Mouse (Mus musculus) heart, embryonic 13.5 days (tissue): ENCODE results near the gene Dab2. TPM values are rescaled to one million over a fixed set of nuclear protein-coding genes. Genes with fewer than 3 reads are reported as not detected.
A peak's percentile ranks its signal among the peaks of the same experiment; 100 is the strongest.

Experiments
- ATAC-seq: fragments of 200-750 bp; cut with Nextera tagmentation; 2 replicates; pipeline ENCODE4 v1.8.0; 2017; ENCODE audit warnings: moderate TSS enrichment; ENCODE audit not compliant: insufficient number of reproducible peaks, low FRiP score, low TSS enrichment; ENCODE audit errors: extremely low read depth
- H3K27ac ChIP-seq: fragments of 300-500 bp; sonication (generic); replicated peaks from 2 replicates; pipeline ENCODE4 v1.5.1; 2015; ENCODE audit warnings: moderate library complexity, mild to moderate bottlenecking, inconsistent platforms
- H3K27me3 ChIP-seq: fragments of 300-500 bp; sonication (generic); replicated peaks from 2 replicates; pipeline ENCODE4 v1.6.1; 2015; ENCODE audit warnings: mild to moderate bottlenecking, inconsistent platforms
- H3K36me3 ChIP-seq: fragments of 300-500 bp; sonication (generic); 2 replicates; pipeline ENCODE4 v1.6.1; 2015; ENCODE audit warnings: mild to moderate bottlenecking, inconsistent platforms
- H3K4me1 ChIP-seq: fragments of 300-500 bp; sonication (generic); 2 replicates; pipeline ENCODE4 v1.6.1; 2015; ENCODE audit warnings: inconsistent platforms
- H3K4me2 ChIP-seq: fragments of 300-500 bp; sonication (generic); 2 replicates; pipeline ENCODE4 v1.6.1; 2015; ENCODE audit warnings: inconsistent platforms, mild to moderate bottlenecking, moderate library complexity
- H3K4me3 ChIP-seq: fragments of 300-500 bp; sonication (generic); 2 replicates; pipeline ENCODE4 v1.5.1; 2015; ENCODE audit warnings: moderate library complexity, mild to moderate bottlenecking, inconsistent platforms
- H3K9ac ChIP-seq: fragments of 300-500 bp; sonication (generic); 2 replicates; pipeline ENCODE4 v1.6.1; 2015; ENCODE audit warnings: inconsistent platforms, mild to moderate bottlenecking, moderate library complexity
- H3K9me3 ChIP-seq: fragments of 300-500 bp; sonication (generic); 2 replicates; pipeline ENCODE4 v1.6.1; 2016; ENCODE audit warnings: inconsistent platforms
- WGBS: fragments of 180-500 bp; shearing (Covaris S2); methylation state at CpG from one replicate; pipeline ENCODE4 v1.1.7; 2015; ENCODE audit warnings: mixed read lengths; 5-methylcytosine and 5-hydroxymethylcytosine counted together
- polyA plus RNA-seq: library from polyadenylated mRNA; unstranded; fragments of >200 nt; fragmentation: Nextera tagmentation; extraction: Ambion mirVana; gene quantifications from 2 replicates; pipeline ENCODE4 v1.2.1, GENCODE M21; 2015

The Dab2 gene
- polyA plus RNA-seq, 1 experiment from 2014 or later = 36.5 TPM

DNA sequence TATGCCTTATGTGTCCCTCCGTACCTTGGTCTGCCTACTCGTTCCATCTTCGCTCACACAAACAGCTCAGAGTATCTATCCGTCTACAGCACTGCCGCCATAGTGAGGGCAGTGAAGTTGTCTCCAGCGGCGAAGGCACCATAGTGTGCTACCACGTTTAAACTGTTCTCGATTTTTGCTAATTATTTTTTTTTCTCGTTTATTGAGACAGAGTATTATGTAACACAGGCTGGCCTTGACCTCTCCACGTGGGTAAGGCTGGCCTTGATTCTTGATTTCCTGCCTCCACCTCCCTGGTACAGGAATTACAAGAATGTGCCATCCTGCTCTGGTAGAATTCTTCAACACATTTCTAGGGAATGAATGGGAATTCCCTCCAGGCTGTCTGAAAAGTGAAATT lies 77.2 kb downstream of the Dab2 start:
- Histone ChIP-seq H3K9me3 (no peaks in the 10 kb centered on the region), H3K36me3 (no peaks in the 10 kb centered on the region), H3K4me3 (no peak overlapping the region), H3K9ac (no peak overlapping the region), H3K27ac (no peak overlapping the region), H3K4me2 (no peak overlapping the region), H3K27me3 (no peaks in the 10 kb centered on the region), H3K4me1 (no peaks in the 10 kb centered on the region)
- ATAC-seq = no peak
- WGBS = 73% methylated on average over 11 of the region's 11 CpGs

DNA sequence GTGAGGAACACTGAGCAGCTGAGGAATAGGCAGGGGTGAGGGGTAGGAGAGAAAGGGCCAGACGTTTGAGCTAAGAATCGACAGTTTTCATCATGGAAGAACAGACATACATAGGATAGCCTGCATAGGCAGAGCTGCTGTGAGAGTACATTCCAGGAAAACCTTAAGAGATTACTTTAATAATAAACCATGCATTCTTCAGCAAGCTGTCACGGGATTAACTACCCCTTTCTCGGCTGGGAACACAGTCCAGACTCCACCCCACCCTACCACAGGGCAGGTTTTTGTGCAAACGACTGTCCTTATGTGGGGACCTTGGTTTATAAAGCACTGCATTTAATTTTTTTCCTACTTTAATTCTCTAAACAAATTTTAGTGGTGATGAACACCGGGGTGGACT lies 84.4 kb downstream of the Dab2 start:
- Histone ChIP-seq H3K27me3 (no peaks in the 10 kb centered on the region), H3K4me3 (no peak overlapping the region), H3K36me3 (no peaks in the 10 kb centered on the region), H3K4me2 (peak overlapping the region; percentile 31), H3K9ac (no peak overlapping the region), H3K4me1 (peaks cover 44% of the 10 kb centered on the region), H3K9me3 (no peaks in the 10 kb centered on the region), H3K27ac (peak overlapping the region; percentile 54; the same call in 1 of the 2 replicates)
- no peak for ATAC-seq
- WGBS = 22% methylated on average over 6 of the region's 6 CpGs

DNA sequence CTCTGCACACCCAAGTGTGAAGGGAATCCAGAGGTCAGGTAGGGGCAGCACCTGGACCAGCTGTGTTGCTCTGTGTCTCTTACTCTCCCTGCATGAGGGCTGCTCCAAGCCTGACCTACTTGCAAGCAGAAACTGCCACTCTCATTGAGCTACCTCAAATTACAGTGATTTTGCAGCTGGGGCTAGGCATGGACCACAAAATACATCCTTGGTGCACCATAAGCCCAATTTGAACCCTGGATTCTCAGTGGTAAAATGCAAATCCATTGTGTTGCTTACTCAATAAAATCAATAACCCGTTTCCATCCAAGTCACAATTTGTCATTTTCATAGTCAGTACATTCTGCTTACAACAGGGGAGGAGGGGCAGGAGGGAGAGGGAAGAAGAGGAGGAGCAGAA lies 85.7 kb downstream of the Dab2 start:
- Histone ChIP-seq H3K9ac (no peak overlapping the region), H3K9me3 (no peaks in the 10 kb centered on the region), H3K36me3 (no peaks in the 10 kb centered on the region), H3K4me1 (peaks cover 56% of the 10 kb centered on the region), H3K27ac (0 out of 2 replicates have a peak overlapping the region, but pooled peaks have one; percentile 54), H3K27me3 (no peaks in the 10 kb centered on the region), H3K4me3 (no peak overlapping the region), H3K4me2 (no peak overlapping the region)
- no peak for ATAC-seq
- 41% methylated on average over 1 of the region's 1 CpGs for WGBS

DNA sequence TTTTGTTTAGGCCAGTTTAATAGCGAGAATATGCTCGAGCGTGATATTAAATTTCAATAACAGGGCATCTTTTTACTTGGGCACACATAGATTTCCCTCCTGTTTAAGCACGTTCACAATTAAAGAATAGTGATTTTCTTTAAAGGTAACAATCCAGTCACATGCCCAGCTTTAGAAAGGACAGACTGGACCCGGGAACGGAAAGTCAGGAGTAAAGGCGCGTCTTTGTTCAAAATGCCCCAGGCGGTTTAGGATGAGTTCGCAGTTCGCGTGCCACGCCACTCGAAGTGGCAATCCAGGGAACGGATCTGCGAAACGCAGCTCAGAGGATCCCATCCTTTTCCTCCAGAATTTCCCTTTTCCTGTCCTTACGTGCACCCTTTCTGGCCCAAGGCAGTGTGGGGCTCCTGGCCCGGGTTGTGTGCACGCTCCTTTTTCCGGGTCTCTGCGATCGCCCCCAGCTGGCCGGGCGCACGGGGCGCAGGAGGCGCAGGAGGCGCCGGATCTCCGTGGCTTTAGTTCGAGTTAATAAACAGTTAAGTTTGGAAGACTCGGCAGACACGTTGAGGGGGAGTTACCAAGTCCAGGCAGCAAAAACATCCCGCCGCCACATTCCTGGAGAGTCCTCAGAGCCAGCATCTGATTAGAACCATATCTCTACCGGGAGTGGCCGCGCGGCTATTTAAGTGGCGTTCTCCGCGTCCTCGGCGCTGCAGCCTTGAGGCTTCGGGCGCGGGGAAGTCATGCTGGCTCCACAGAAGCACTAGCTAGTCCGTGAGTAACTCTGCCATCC lies 86.8 kb downstream of the Dab2 start:
- H3K9ac ChIP-seq = peak overlapping the region; percentile 86
- H3K4me2 ChIP-seq = peak overlapping the region; percentile 75
- peak overlapping the region; percentile 63 for H3K4me3 ChIP-seq
- H3K27ac ChIP-seq = peak overlapping the region; percentile 73
- WGBS = 3% methylated on average over 49 of the region's 49 CpGs
- H3K27me3 ChIP-seq = no peaks in the 10 kb centered on the region
- no peaks in the 10 kb centered on the region for H3K9me3 ChIP-seq
- H3K4me1 ChIP-seq = peaks cover 67% of the 10 kb centered on the region
- no peaks in the 10 kb centered on the region for H3K36me3 ChIP-seq
- peak; percentile 72 for ATAC-seq

DNA sequence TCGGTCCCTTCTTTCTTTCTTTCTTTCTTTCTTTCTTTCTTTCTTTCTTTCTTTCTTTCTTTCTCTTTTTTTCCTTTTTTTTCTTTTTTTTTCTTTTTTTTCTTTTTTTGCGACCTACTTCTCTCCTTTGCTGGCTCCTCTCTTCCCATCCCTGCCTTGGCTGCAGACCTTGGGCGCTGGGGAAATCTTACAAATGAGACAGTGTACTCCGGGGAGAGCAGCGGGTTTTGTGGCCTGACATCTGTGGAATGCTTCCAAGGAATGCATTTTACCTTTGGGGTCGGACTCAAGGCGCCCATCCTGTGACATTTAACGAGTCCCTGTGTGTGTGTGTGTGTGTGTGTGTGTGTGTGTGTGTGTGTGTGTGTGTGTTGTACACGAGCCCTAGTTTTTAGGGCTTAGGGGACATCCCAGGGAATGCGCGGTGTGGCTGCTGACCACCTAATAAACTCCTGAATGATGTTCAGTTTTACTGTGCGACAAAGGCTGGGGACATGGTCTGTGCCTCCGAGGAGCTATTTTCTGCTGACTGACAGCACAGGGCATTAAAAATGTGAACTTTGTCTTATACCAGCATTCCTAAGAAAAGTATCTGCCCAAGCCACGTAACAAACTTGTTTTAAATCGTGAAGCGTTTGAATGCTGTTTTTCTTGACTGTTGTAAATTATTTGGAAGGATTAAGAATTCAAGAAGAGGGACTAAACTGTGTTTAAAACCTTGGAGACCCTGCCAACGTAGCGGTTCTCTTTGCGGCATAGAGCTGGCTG lies 87.6 kb downstream of the Dab2 start:
- Histone ChIP-seq H3K4me3 (peak overlapping the region; percentile 63), H3K4me1 (peaks cover 68% of the 10 kb centered on the region), H3K4me2 (peak overlapping the region; percentile 75), H3K9ac (peak overlapping the region; percentile 86), H3K27me3 (no peaks in the 10 kb centered on the region), H3K27ac (peak overlapping the region; percentile 73), H3K9me3 (no peaks in the 10 kb centered on the region), H3K36me3 (peaks cover 4% of the 10 kb centered on the region)
- ATAC-seq = no peak
- WGBS = 5% methylated on average over 19 of the region's 19 CpGs

DNA sequence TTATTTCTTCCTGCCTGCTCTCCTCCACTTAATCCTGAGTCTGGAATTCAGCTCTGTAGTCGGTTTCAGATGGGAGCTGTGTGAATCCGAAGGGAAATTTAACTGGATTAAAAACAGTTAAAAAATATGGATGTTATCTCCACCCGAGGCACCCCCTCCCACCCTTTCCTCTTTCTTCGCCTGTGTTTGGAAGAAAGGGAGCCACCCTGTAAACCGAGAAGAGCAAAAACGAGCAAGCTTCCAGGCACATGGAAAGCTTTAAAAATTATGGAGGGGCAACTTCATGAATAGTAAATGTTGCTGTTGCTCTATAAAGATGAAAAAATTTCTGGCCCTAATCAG lies 88.1 kb downstream of the Dab2 start:
- Histone ChIP-seq H3K9ac (peak overlapping the region; percentile 86), H3K9me3 (no peaks in the 10 kb centered on the region), H3K4me2 (peak overlapping the region; percentile 75), H3K4me1 (peaks cover 68% of the 10 kb centered on the region), H3K4me3 (peak overlapping the region; percentile 63), H3K27me3 (no peaks in the 10 kb centered on the region), H3K27ac (peak overlapping the region; percentile 73), H3K36me3 (peaks cover 8% of the 10 kb centered on the region)
- ATAC-seq = no peak
- 8% methylated on average over 6 of the region's 6 CpGs for WGBS

DNA sequence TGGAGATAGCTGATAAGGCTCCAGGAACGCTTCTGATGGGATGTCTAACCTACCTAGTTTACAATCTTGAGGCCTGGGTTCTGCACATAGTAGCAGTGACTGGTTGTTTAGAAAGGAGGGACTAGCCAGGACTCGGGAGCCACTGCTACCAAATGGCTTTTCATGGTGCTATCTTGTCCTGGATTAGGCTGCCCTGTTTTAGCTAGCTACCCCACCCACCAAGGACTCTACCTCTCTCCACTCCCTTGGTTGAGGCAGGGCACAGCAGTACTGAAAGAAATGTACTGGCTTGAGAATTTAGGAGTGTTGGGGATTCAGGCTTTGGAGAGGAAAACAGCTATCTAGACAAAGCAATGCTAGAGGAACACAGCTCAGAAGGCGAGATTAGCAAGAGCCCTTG lies 88.6 kb downstream of the Dab2 start:
- peaks cover 65% of the 10 kb centered on the region for H3K4me1 ChIP-seq
- peak overlapping the region; percentile 75 for H3K4me2 ChIP-seq
- no peak for ATAC-seq
- H3K9ac ChIP-seq = peak overlapping the region; percentile 86
- WGBS = 27% methylated on average over 3 of the region's 3 CpGs
- H3K9me3 ChIP-seq = no peaks in the 10 kb centered on the region
- H3K4me3 ChIP-seq = peak overlapping the region; percentile 63
- H3K36me3 ChIP-seq = peaks cover 12% of the 10 kb centered on the region
- peak overlapping the region; percentile 73 for H3K27ac ChIP-seq
- no peaks in the 10 kb centered on the region for H3K27me3 ChIP-seq

DNA sequence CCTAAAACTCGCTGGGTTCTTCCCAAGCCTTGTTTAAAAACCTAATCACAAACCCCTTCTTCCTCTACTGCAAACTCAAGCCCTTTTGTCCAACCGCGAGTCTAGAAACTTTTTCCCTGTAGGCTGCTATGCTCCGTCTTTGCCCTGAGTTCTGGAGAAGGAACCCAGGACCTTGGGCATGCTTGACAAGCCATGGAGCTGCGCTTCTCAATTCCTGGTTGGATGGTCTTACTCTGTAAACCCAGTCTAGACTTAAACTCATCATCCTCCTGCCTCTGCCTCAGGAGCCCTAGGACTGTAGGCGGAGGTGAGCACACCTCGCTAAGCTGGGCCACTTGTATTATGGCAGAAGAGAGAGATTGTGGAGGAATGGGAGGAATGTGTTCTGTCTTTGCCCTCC lies 89.0 kb downstream of the Dab2 start:
- Histone ChIP-seq H3K4me2 (peak overlapping the region; percentile 75), H3K27ac (peak overlapping the region; percentile 39; the same call in 1 of the 2 replicates), H3K4me1 (peaks cover 62% of the 10 kb centered on the region), H3K9me3 (no peaks in the 10 kb centered on the region), H3K36me3 (peaks cover 16% of the 10 kb centered on the region), H3K27me3 (no peaks in the 10 kb centered on the region), H3K4me3 (peak overlapping the region; percentile 63), H3K9ac (peak overlapping the region; percentile 86)
- no peak for ATAC-seq
- WGBS = 75% methylated on average over 7 of the region's 7 CpGs

DNA sequence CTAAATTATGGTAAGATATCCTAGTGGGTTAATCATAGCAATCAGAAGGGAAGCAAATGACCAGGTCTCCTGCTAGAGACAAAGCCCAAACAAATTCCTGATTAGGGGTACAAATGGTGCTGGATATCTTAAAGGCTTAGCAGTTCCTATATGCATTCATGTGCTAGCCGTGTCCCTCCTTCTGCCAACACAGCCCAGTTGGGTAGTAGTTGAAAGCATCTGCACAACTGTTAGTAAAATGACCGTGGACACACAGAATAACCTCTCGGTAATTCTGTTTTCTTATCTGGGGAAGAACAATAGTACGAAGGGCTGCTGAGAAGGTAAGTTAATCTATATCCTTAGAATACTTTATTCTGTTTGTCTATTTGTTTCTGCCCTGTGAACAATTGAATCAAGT lies 90.5 kb downstream of the Dab2 start:
- Histone ChIP-seq H3K4me2 (peak overlapping the region; percentile 75), H3K9ac (no peak overlapping the region), H3K27me3 (no peaks in the 10 kb centered on the region), H3K4me1 (peaks cover 47% of the 10 kb centered on the region), H3K27ac (no peak overlapping the region), H3K9me3 (no peaks in the 10 kb centered on the region), H3K36me3 (peaks cover 19% of the 10 kb centered on the region), H3K4me3 (no peak overlapping the region)
- ATAC-seq = no peak
- 49% methylated on average over 4 of the region's 4 CpGs for WGBS

DNA sequence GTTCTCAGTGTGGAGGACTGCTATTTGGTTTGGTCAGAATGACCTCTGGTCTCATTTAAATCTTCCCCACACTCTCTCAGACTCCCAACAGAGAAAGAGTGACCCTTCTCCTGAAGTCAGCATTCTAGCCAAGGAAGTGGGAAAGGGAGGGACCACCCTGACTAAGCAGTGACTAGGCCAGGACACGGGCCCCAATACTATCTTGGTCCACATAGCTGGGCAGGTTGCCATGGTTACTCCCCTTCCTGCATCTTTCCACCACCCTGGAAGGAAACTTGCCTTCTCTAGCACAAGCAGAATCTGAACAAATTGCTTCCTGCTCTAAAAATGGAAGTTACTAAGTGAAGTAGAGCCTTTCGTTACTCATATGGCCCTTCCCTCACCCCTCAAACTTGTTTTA lies 91.1 kb downstream of the Dab2 start:
- H3K36me3 ChIP-seq = peaks cover 19% of the 10 kb centered on the region
- H3K4me2 ChIP-seq = peak overlapping the region; percentile 75
- ATAC-seq = peak; percentile 44; the same call in 1 of the 2 replicates
- H3K4me3 ChIP-seq = no peak overlapping the region
- 31% methylated on average over 2 of the region's 2 CpGs for WGBS
- H3K4me1 ChIP-seq = peaks cover 43% of the 10 kb centered on the region
- H3K27ac ChIP-seq = no peak overlapping the region
- no peaks in the 10 kb centered on the region for H3K27me3 ChIP-seq
- no peaks in the 10 kb centered on the region for H3K9me3 ChIP-seq
- no peak overlapping the region for H3K9ac ChIP-seq

DNA sequence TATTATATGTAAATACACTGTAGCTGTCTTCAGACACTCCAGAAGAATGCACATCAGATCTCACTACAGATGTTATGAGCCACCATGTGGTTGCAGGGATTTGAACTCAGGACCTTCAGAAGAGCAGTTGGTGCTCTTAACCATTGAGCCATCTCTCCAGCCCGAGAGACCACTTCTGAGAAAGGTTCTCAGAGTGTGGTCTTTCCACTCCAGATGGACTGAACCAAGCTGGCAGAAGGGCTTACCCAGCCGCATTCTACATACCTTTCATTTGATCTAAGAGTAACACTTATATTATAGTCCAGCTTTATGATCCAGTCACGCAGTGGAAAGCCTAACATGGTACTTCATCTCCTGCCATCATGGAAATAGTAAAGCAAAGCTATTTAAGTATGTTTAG lies 92.3 kb downstream of the Dab2 start:
- Histone ChIP-seq H3K27ac (no peak overlapping the region), H3K4me2 (no peak overlapping the region), H3K4me1 (peaks cover 38% of the 10 kb centered on the region), H3K9ac (no peak overlapping the region), H3K27me3 (no peaks in the 10 kb centered on the region), H3K4me3 (no peak overlapping the region), H3K36me3 (peaks cover 24% of the 10 kb centered on the region), H3K9me3 (no peaks in the 10 kb centered on the region)
- no peak for ATAC-seq
- 81% methylated on average over 3 of the region's 3 CpGs for WGBS
